8 mouse cellular contexts compared by ENCODE assay signal in genomic region chr6:144166104-144166503, GRCm38 (mm10).
DNase-seq lines count a peak whose midpoint lies in the region; TF ChIP-seq lines count a peak whose summit lies in the region.

No protein-coding gene starts in this region.

- H3K4me3 ChIP-seq in heart, adult 2 months, result no peak overlapping the region

- no peaks in the 10 kb centered on the region for H3K27me3 ChIP-seq in heart, adult 2 months (ENCODE audit: control insufficient read depth, insufficient read depth, low read length)

- H3K79me2 ChIP-seq in heart, adult 2 months (replicated peaks; ENCODE audit: control insufficient read depth, insufficient read depth, low read length), result no peaks in the 10 kb centered on the region

- no peak for TF ChIP-seq CTCF in heart, adult 2 months (IDR thresholded peaks at IDR 0.05)

- no peak overlapping the region for H3K9ac ChIP-seq in heart, adult 2 months (ENCODE audit: low read depth, low read length)

- intact Hi-C loops in heart, adult 2 months (cut with DNase I), result no loop called here
- intact Hi-C loops in left cerebral cortex, postnatal 36 days (cut with DNase I), result no loop called here

- no peaks in the 10 kb centered on the region for H3K36me3 ChIP-seq in heart, adult 2 months (ENCODE audit: control insufficient read depth, insufficient read depth, low read length)

- TF ChIP-seq EP300 in heart, adult 2 months (IDR thresholded peaks at IDR 0.05; ENCODE audit: insufficient read depth, low read depth, low read length), result no peak

- no peak for TF ChIP-seq POLR2A in heart, adult 2 months (IDR thresholded peaks at IDR 0.05; ENCODE audit: insufficient read depth, low read depth, low read length)

- no peaks in the 10 kb centered on the region for H3K4me1 ChIP-seq in heart, adult 2 months (ENCODE audit: control insufficient read depth, insufficient read depth, low read length)

- H3K27ac ChIP-seq in heart, adult 2 months, result no peak overlapping the region

- WGBS in heart, adult 2 months, result 24% methylated on average over 8 of the region's 8 CpGs

- peak; percentile 49 to 56 for DNase-seq in frontal cortex, postnatal 36 days (ENCODE audit: low spot score in 2 of 2)
- DNase-seq in frontal cortex, postnatal 14 days (ENCODE audit: low spot score in 2 of 2), result no peak
- DNase-seq in adipocyte (ENCODE audit: low spot score), result peak; percentile 15
- DNase-seq in heart, adult 2 months, result peak; percentile 26
- peak; percentile 48 for DNase-seq in left cerebral cortex, postnatal 36 days (ENCODE audit: low spot score in 2 of 2)
- peak; percentile 67 for DNase-seq in right cerebral cortex, adult 18-20 months
- DNase-seq in ovary, postnatal 14 days (ENCODE audit: low spot score), result no peak
- DNase-seq in thymus, postnatal 14 days, result no peak

Comparison
In these comparisons a context has a peak if more than half of its experiments do, and no peak if none do; other contexts are left out.
1. DNase-seq: peak in frontal cortex, postnatal 36 days (2 of 2), adipocyte (single experiment), heart, adult 2 months (2 of 2), left cerebral cortex, postnatal 36 days (2 of 2) and right cerebral cortex, adult 18-20 months (single experiment); none in frontal cortex, postnatal 14 days (0 of 2), ovary, postnatal 14 days (single experiment) and thymus, postnatal 14 days (single experiment).